8 mouse cellular contexts compared by ENCODE assay signal in the genomic region with DNA sequence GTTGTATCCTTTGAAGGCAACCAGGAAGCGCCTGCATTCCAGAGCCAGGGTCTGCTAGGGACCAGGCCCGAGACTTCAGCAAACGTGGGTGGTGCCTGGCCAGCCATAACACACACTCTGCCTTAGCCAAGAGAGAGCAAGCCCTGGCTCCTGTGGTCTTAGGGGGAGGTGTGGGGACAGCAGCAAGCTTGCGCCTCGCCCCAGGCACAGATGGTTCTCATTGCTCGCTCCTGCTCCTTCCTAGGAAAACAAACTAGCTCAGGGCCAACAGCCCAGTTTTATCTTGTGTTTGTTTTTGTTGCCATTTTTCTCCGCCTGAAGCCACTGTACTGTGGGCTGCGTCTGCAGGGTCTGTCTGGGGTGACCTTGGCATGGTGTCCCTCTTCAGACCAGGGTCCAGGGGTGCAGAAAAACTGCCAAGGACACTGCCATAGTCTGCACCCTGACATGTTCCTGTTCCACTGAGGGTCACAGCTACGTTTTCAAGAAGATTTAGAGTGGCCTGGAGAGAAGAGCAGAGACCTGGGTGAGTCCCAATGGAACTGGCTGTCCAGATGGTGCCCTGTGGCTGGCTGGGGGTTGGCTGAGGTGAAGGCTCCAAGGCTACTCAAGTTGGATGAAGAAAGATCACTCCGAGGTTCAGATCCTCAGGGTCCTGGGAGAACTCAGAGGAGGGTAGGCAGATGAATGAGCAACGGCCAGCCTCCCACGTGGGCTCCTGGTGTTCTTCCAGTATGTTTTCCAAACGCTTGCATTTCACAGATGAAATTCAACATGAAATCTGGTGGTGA. TPM values are rescaled to one million over a fixed set of nuclear protein-coding genes. Genes with fewer than 3 reads are reported as not detected.
A peak's percentile ranks its signal among the peaks of the same experiment; 100 is the strongest.
DNase-seq lines count a peak whose midpoint lies in the region; ATAC-seq and TF ChIP-seq lines count a peak whose summit lies in the region.

No protein-coding gene starts in this region.

- H3K4me3 ChIP-seq in left cerebral cortex, adult 2 months = no peak overlapping the region
- H3K4me3 ChIP-seq in forebrain, embryonic 15.5 days = peak overlapping the region; percentile 80
- H3K4me3 ChIP-seq in limb, embryonic 13.5 days = peak overlapping the region; percentile 92
- H3K4me3 ChIP-seq in midbrain, embryonic 16.5 days (ENCODE audit: low read depth, low read length) = peak overlapping the region; percentile 78

- no peak for TF ChIP-seq CTCF in left cerebral cortex, adult 2 months (IDR thresholded peaks at IDR 0.05)

- intact Hi-C loops in left cerebral cortex, adult 2 months (cut with DNase I) = loop anchor here (5.0 kb wide), 1 partner anchor 73 kb away; the partner anchor contains the start of genes Entr1 and Pmpca
- intact Hi-C loops in left cerebral cortex, postnatal 36 days (cut with DNase I) = no loop called here

- peak overlapping the region; percentile 25; the same call in 1 of the 2 replicates for H3K27ac ChIP-seq in left cerebral cortex, adult 2 months
- H3K27ac ChIP-seq in forebrain, embryonic 15.5 days (replicated peaks) = peak overlapping the region; percentile 96
- peak overlapping the region; percentile 97 for H3K27ac ChIP-seq in limb, embryonic 13.5 days
- H3K27ac ChIP-seq in midbrain, embryonic 16.5 days (ENCODE audit: low read length) = peak overlapping the region; percentile 98

- no peaks in the 10 kb centered on the region for H3K27me3 ChIP-seq in forebrain, embryonic 15.5 days
- H3K27me3 ChIP-seq in limb, embryonic 13.5 days = no peaks in the 10 kb centered on the region
- no peaks in the 10 kb centered on the region for H3K27me3 ChIP-seq in midbrain, embryonic 16.5 days (ENCODE audit: control insufficient read depth, insufficient read depth, low read depth, low read length)

- ATAC-seq in forebrain, embryonic 15.5 days (replicated peaks) = no peak
- peak; percentile 14; the same call in 1 of the 2 replicates for ATAC-seq in limb, embryonic 13.5 days (ENCODE audit: low FRiP score, low read depth)
- peak; percentile 1; the same call in 1 of the 2 replicates for ATAC-seq in midbrain, embryonic 16.5 days

- peaks cover 33% of the 10 kb centered on the region for H3K4me1 ChIP-seq in forebrain, embryonic 15.5 days
- H3K4me1 ChIP-seq in limb, embryonic 13.5 days = peaks cover 65% of the 10 kb centered on the region
- H3K4me1 ChIP-seq in midbrain, embryonic 16.5 days (ENCODE audit: control insufficient read depth, insufficient read depth, low read length) = peaks cover 34% of the 10 kb centered on the region

- no peaks in the 10 kb centered on the region for H3K36me3 ChIP-seq in forebrain, embryonic 15.5 days
- H3K36me3 ChIP-seq in limb, embryonic 13.5 days = peaks cover 9% of the 10 kb centered on the region
- no peaks in the 10 kb centered on the region; the same call in 1 of the 2 replicates for H3K36me3 ChIP-seq in midbrain, embryonic 16.5 days (ENCODE audit: control insufficient read depth, insufficient read depth, low read length)

- DNase-seq in left cerebral cortex, adult 2 months (ENCODE audit: extremely low spot score in 1 of 2, low spot score in 2 of 2) = no peak
- DNase-seq in left cerebral cortex, postnatal 36 days (ENCODE audit: low spot score in 2 of 2) = no peak
- peak; percentile 71 for DNase-seq in heart, postnatal 4 days
- no peak for DNase-seq in spleen, postnatal 10 days (ENCODE audit: low spot score in 2 of 2)
- DNase-seq in thymus, postnatal 4 days = no peak

- no peaks in the 10 kb centered on the region for H3K9me3 ChIP-seq in forebrain, embryonic 15.5 days
- no peaks in the 10 kb centered on the region for H3K9me3 ChIP-seq in limb, embryonic 13.5 days
- H3K9me3 ChIP-seq in midbrain, embryonic 16.5 days (replicated peaks; ENCODE audit: control insufficient read depth, low read length, poor library complexity, severe bottlenecking) = no peaks in the 10 kb centered on the region

- WGBS in forebrain, embryonic 15.5 days = 63% methylated on average over 13 of the region's 13 CpGs
- 20% methylated on average over 13 of the region's 13 CpGs for WGBS in limb, embryonic 13.5 days
- WGBS in midbrain, embryonic 16.5 days = 65% methylated on average over 13 of the region's 13 CpGs

- H3K9ac ChIP-seq in forebrain, embryonic 15.5 days (replicated peaks) = peak overlapping the region; percentile 96; the same call in 1 of the 2 replicates
- H3K9ac ChIP-seq in limb, embryonic 13.5 days = peak overlapping the region; percentile 48
- H3K9ac ChIP-seq in midbrain, embryonic 16.5 days (ENCODE audit: low read depth, low read length) = peak overlapping the region; percentile 99

- peak overlapping the region; percentile 84; the same call in 1 of the 2 replicates for H3K4me2 ChIP-seq in forebrain, embryonic 15.5 days (replicated peaks)
- H3K4me2 ChIP-seq in limb, embryonic 13.5 days (replicated peaks) = peak overlapping the region; percentile 99
- H3K4me2 ChIP-seq in midbrain, embryonic 16.5 days (ENCODE audit: low read length) = peak overlapping the region; percentile 73

RNA-seq across cellular contexts. Expression of gene Gpsm1, which starts 0.8 kb away (rescaled TPM):
- 10 to 100 TPM; 51.5 to 55.9 TPM for total RNA-seq in left cerebral cortex, adult 2 months (2021)
- 10 to 100 TPM; 44.4 to 58.4 TPM for total RNA-seq in left cerebral cortex, postnatal 36 days (2021)
- polyA plus RNA-seq in forebrain, embryonic 15.5 days (2015; fragmentation: Nextera tagmentation; extraction: Ambion mirVana) = 144 and 151 TPM in 2 replicates
- 100 to 1,000 TPM; 142 to 153 TPM for total RNA-seq in heart, postnatal 4 days (2021)
- 61.5 and 66.6 TPM in 2 replicates for polyA plus RNA-seq in limb, embryonic 13.5 days (2015; fragmentation: Nextera tagmentation; extraction: Ambion mirVana)
- 182 and 188 TPM in 2 replicates for polyA plus RNA-seq in midbrain, embryonic 16.5 days (2015; fragmentation: Nextera tagmentation; extraction: Ambion mirVana)

RNA-seq across cellular contexts. Expression of gene Ccdc187, which starts 20.1 kb away (rescaled TPM):
- 1 to 10 TPM in 1 of 2 experiments, under 1 TPM in 1; 0.79 to 2.4 TPM for total RNA-seq in left cerebral cortex, adult 2 months (2021)
- total RNA-seq in left cerebral cortex, postnatal 36 days (2021) = 1 to 10 TPM; 1.3 to 3.5 TPM
- 0.18 and 0.24 TPM in 2 replicates for polyA plus RNA-seq in forebrain, embryonic 15.5 days (2015; fragmentation: Nextera tagmentation; extraction: Ambion mirVana)
- under 1 TPM; 0.81 to 0.92 TPM for total RNA-seq in heart, postnatal 4 days (2021)
- 0.04 TPM in 1 of 2 replicates, not detected in the other for polyA plus RNA-seq in limb, embryonic 13.5 days (2015; fragmentation: Nextera tagmentation; extraction: Ambion mirVana)
- 0.21 and 0.29 TPM in 2 replicates for polyA plus RNA-seq in midbrain, embryonic 16.5 days (2015; fragmentation: Nextera tagmentation; extraction: Ambion mirVana)

RNA-seq across cellular contexts. Expression of gene Dnlz, which starts 37.4 kb away (rescaled TPM):
- 10 to 100 TPM; 26.7 to 28.9 TPM for total RNA-seq in left cerebral cortex, adult 2 months (2021)
- 10 to 100 TPM; 27.5 to 28.7 TPM for total RNA-seq in left cerebral cortex, postnatal 36 days (2021)
- polyA plus RNA-seq in forebrain, embryonic 15.5 days (2015; fragmentation: Nextera tagmentation; extraction: Ambion mirVana) = 33.0 and 33.5 TPM in 2 replicates
- 10 to 100 TPM; 16.1 to 16.6 TPM for total RNA-seq in heart, postnatal 4 days (2021)
- polyA plus RNA-seq in limb, embryonic 13.5 days (2015; fragmentation: Nextera tagmentation; extraction: Ambion mirVana) = 28.8 and 29.0 TPM in 2 replicates
- 24.7 and 27.2 TPM in 2 replicates for polyA plus RNA-seq in midbrain, embryonic 16.5 days (2015; fragmentation: Nextera tagmentation; extraction: Ambion mirVana)

RNA-seq across cellular contexts. Expression of gene Card9, which starts 46.2 kb away (rescaled TPM):
- total RNA-seq in left cerebral cortex, adult 2 months (2021) = 1 to 10 TPM; 3.0 to 3.7 TPM
- 1 to 10 TPM; 2.1 to 2.7 TPM for total RNA-seq in left cerebral cortex, postnatal 36 days (2021)
- 1.4 and 1.5 TPM in 2 replicates for polyA plus RNA-seq in forebrain, embryonic 15.5 days (2015; fragmentation: Nextera tagmentation; extraction: Ambion mirVana)
- under 1 TPM; 0.60 to 0.95 TPM for total RNA-seq in heart, postnatal 4 days (2021)
- polyA plus RNA-seq in limb, embryonic 13.5 days (2015; fragmentation: Nextera tagmentation; extraction: Ambion mirVana) = 0.67 and 1.5 TPM in 2 replicates
- 1.0 and 2.7 TPM in 2 replicates for polyA plus RNA-seq in midbrain, embryonic 16.5 days (2015; fragmentation: Nextera tagmentation; extraction: Ambion mirVana)

Comparison
In these comparisons a context has a peak if more than half of its experiments do, and no peak if none do; other contexts are left out.
1. H3K27ac ChIP-seq: peak in every context shown above with its lines; median percentile 98 in midbrain, embryonic 16.5 days; 97 in limb, embryonic 13.5 days; 96 in forebrain, embryonic 15.5 days; 25 in left cerebral cortex, adult 2 months.
2. H3K9ac ChIP-seq: peak in every context shown above with its lines; median percentile 99 in midbrain, embryonic 16.5 days; 96 in forebrain, embryonic 15.5 days; 48 in limb, embryonic 13.5 days.